Mouse (Mus musculus): ENCODE measurements at regions not wholly inside any gene's neighbourhood (a gene's known extent, or its start where the extent isn't known, plus 50 kb on each side); places are given as distances from the start of the nearest gene placed in this dataset.

DNA sequence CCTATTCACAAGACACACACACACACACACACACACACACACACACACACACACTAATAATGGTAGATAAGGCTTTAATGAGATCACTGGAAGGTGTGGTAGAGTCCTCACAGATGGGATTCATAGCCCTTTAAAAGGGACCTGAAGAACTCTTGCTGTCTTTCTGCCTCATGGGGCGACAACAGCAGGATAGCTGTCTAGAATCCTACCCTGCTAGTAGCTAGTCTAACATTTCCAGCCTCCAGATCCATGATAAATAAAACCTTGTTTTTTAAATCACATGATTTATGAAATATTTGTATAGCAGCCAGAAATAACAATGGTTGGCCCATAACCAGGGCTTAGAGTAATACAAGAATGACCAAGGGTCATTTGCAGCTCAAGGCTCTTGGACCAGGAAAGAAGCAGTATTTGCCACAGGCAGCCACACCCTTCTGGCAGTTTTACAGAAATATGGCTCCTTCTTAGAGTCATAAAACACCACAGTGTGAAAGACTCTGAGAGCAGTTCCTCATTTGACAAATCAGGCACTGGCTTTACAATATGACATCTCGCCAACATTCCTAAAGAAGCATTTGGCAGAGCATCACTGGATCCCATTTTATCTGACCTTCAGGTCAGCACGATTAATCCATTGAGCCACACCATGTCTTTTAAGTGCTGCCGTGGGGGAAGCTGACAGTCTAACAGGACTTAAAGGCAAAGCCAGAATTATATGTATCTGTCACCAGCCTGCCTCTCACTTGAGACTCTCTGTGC, 340.9 kb upstream of the Apob start:
- ChIA-PET POLR2A (no interaction called here), CTCF (no interaction called here)

DNA sequence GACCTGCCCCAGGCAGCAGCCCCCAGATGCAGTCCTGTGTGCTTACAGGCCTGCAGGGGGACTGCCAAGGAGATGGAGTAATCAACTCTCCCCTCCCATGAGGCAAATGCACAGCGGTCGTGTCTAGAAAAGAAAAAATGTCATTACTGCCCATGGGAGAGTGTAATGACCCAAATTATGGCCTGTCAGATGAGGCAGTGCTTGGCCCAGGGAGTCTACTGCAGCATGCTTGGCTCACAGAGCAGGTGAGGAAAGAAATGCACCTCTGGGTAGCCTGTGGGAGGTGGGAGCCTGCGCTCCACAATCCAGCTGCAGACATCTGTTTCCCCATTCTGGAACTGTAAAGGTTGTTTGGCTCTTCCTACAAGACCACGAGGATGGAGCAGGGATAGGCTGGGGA, 339.8 kb upstream of the Apob start:
- POLR2A ChIA-PET, result no interaction called here
- CTCF ChIA-PET, result no interaction called here

DNA sequence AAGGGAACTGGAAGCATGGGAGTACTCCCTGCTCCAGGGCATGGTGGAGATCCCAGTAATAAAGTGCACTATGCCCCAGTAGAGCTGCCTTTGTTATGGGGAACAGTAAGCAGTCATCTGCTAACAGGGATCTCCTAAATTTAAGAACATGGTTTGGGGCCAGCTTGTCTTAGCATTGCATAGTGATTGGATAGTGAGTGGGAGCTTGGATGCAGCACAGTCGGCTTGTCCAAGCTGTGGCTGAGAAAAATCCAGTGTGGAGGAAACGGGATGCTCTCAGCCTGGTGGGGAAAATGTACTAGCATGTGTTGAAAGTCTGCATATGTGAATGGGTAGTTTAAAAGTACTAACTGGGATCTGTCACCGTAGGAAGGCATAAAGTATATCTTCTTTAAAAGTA, 326.6 kb upstream of the Apob start:
- CTCF ChIA-PET, result no interaction called here
- POLR2A ChIA-PET, result no interaction called here

GRCm38 (mm10) chr12:7662027-7662426, 315.4 kb upstream of the Apob start:
- POLR2A ChIA-PET, result no interaction called here
- CTCF ChIA-PET, result no interaction called here

- ChIA-PET CTCF (no interaction called here), POLR2A (no interaction called here)
Measured at GRCm38 (mm10) chr12:7670114-7670513, 307.3 kb upstream of the Apob start.

GRCm38 (mm10) chr12:7670561-7670960, 306.9 kb upstream of the Apob start:
- ChIA-PET CTCF (no interaction called here), POLR2A (no interaction called here)

GRCm38 (mm10) chr12:7691996-7692395, 285.5 kb upstream of the Apob start:
- ChIA-PET CTCF (no interaction called here), POLR2A (no interaction called here)

GRCm38 (mm10) chr12:7698324-7698944, 279.0 kb upstream of the Apob start:
- CTCF ChIA-PET, result no interaction called here
- POLR2A ChIA-PET, result no interaction called here

DNA sequence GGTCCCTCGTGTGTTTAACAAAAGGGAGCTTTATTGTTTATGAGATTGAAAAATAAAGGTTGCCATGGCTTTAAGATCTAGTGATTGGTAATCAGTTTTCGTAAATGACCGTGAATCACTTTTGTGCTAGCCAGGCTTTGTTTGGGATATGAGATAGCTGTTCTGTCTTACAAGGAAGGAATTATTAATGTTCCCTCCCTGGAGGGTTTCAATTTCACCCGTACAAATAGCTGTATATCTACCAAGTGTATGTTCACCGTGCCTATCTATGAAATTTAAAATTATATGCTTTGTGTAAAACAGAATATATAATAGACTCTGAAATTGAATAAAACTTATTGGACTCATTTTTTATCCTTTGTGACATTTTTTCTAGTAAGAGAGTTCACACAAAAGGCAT, 268.3 kb upstream of the Apob start:
- POLR2A ChIA-PET, result no interaction called here
- CTCF ChIA-PET, result no interaction called here

DNA sequence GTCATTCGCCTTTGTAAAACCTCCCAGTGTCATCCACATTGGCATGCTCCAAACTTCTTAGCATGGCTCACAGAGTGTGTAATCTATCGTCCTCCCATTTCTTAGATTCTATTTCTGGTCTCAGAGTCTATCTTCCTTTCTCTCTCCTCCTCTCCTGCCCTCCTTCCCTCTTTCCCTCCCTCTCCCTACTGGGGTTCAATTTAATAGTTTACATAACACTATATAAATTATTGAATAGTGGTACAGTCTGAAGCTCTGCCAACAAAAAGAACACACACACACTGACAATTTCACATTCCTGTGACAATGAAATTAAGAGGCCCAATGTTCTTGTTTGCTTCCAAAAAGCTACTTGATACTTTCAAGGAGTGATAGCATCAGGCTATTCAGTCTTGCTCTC, 267.6 kb upstream of the Apob start:
- CTCF ChIA-PET, result no interaction called here

DNA sequence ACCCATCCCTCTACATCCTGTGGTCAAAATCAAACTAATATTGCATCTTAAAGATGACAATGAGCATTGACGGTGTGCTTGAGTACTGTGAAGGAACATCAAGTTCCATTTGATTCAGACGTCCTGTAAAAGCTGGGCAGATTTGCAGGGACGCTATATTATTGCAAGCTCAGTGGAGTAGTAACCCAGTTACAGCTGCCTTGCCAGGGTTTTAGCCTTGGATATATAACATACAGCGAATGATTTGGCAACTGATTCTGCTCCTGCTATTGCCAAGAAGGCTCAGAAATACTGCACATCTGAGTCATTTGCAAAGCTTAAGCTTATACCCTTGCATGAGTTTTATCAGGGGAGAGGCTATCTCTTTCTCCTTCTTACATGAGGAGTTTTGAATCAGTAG, 262.4 kb upstream of the Apob start:
- POLR2A ChIA-PET, result no interaction called here
- CTCF ChIA-PET, result no interaction called here

More for the DNA sequence above, 267.6 kb upstream of the Apob start:
- POLR2A ChIA-PET, result no interaction called here

DNA sequence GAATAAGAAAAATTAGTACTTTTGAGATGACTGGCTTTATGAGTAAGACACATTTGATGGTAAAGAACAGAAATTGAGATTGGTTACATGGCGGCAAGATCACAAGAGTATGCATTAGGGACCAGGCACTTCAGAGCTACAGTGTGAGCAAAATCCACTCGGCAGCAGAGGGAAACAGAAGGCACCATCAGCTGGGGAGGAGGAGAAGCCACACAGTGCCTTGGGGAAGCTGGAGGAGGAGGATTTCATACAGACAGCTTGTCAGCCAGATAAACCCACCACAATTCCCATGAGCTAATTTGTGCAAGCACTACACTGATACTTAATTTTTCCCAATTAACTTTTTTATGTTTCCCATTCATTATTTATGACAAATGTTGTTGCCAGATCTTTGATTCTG, 258.9 kb upstream of the Apob start:
- POLR2A ChIA-PET, result no interaction called here
- CTCF ChIA-PET, result no interaction called here

GRCm38 (mm10) chr12:7719080-7719479, 258.4 kb upstream of the Apob start:
- POLR2A ChIA-PET, result no interaction called here

DNA sequence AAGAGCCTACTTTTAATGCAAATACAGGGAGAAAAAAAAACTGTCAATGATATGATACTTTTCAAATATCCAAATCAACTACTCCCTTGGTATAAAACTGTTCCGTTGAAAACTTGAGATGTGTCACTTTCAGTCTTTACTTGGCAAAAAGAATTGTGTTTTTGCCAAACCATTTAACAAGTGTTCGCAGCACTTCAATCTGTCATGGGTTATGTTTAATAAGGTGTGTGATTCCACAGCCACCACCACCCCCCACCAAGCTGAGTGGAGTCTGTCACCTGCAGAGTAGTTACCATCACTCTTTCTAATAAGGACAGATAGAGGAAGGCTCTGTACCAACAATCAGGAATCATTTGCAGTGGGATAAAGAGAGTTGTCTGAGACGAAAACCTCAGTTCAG, 252.5 kb upstream of the Apob start:
- POLR2A ChIA-PET, result no interaction called here
- CTCF ChIA-PET, result no interaction called here

More at GRCm38 (mm10) chr12:7719080-7719479, 258.4 kb upstream of the Apob start:
- CTCF ChIA-PET, result no interaction called here

- CTCF ChIA-PET, result no interaction called here
- POLR2A ChIA-PET, result no interaction called here
Measured at GRCm38 (mm10) chr12:7738020-7738419, 239.4 kb upstream of the Apob start.

DNA sequence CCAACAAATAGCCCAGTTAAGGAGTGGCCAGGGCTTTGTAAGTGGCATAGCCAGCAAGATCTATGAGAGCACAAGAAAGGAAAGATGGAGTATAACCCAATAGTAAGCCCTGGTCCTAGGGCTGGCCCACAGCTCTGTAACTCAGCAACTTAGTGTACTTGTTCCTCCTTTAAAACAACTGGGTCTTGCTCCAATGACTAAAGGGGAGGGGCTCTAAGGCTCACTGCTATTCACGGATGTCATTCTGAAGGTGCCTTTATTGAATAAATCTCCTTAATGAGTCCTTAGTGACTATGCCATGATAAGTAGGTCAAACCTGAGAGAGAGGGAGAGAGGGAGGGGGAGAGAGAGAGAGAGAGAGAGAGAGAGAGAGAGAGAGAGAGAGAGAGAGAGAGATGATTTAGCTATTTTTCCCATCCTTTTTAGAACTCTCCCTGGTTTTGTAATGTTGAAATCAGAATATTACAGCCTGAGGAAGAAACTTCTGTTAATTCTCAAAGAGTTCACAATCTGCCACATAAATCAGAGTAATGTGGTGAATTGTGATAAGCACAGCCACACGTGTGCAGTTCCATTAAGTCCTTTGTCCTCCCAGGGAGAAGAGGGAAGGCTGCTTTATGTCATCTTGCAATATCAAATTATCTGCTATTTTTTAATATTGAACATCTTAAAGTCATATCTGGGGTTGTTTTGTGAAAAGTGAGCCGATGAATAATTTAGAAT, 238.7 kb upstream of the Apob start:
- ChIA-PET POLR2A (no interaction called here), CTCF (no interaction called here)

DNA sequence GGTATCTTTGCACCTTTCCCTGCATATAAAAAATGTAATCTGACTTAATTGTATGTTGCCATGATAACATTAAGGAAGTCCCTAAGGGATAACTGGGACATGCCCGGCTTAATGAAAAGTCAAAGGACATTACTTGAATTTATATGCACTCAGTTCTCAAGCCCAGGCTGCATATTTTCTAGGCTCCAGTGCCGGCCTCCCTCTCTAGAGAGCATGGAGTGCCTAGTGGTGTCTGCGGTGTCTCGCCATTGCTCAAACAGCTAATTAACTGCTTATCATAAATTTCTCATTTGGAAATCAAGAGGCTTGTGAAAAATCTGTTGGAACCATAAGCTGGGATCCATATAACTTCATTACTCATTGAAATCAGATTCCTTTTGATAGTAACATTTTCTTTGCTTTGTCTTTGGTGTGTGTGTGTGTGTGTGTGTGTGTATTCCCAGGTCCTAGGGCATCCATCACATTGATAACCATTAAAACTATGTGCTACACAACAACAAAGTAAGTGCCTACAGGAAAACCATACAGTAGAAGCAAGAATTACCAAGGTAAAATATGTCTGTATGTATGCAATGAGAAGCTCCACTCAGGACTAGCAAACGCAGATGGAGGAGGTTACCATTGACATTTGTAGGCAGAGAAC, 238.0 kb upstream of the Apob start:
- CTCF ChIA-PET, result interaction anchor here in 1 of 4 experiments (0.7 kb wide), 2 partner anchors 31 to 87 kb away, joined by 4 to 5 read pairs; no protein-coding TSS in a partner anchor
- POLR2A ChIA-PET, result no interaction called here

- ChIA-PET CTCF (no interaction called here), POLR2A (no interaction called here)
Measured at GRCm38 (mm10) chr12:7746708-7747107, 230.7 kb upstream of the Apob start.

DNA sequence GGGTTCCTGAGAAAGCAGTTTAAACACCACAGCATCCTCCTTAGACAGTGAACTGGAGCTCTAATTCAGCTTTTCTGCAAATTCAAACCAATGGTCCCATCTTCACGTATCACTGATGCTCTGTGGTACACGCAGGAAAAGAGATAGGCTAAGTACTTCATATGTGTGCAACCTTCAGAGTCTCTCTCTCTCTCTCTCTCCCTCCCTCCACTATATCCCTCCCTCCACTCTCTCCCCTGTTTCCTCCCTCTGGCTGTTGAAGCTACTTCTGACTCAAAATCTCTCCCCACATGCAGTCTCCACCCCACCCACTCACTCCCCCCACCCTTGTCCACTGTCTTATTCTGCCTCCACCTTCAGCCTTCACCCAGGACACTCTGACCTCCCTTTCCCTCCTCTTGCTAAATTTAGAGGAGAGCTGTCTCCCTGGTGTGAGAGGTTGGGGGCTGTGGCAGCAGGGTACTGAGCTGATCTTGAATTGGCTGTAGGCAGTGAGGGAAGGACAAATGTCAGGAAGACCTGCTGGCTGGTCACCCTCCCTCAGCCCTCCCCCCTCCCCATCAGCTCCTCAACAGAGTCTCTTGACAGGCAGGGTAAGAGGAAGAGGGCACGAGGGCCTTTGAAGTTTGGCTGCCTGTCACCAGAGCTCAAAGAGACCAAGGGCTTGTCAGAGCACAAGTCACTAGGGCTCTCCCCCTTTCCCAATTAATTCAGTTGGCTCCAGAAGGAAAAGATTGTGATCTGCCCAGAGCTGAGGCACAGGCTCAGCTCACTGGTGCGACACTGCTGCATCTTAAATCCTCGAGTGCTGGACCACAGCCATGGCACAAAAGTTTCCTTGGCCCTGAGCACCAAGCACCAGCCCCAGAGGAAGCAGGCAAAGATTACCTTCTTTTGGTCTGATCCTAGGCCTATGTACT, 227.9 kb upstream of the Apob start:
- CTCF ChIA-PET, result no interaction called here
- POLR2A ChIA-PET, result no interaction called here

GRCm38 (mm10) chr12:7754861-7755260, 222.6 kb upstream of the Apob start:
- POLR2A ChIA-PET, result interaction anchor here in 1 of 4 experiments (0.7 kb wide), 1 partner anchor 745 kb away, joined by 3 read pairs; the partner anchor contains the start of gene Rhob
- CTCF ChIA-PET, result interaction anchor here in 1 of 4 experiments (1.1 kb wide), 1 partner anchor 22 kb away, joined by 3 read pairs; no protein-coding TSS in a partner anchor
